Mouse (Mus musculus): ENCODE measurements around the gene Lsr. TPM values are rescaled to one million over a fixed set of nuclear protein-coding genes. Genes with fewer than 3 reads are reported as not detected.

Gene Lsr
- polyA plus RNA-seq, 1 experiment from 2014 or later: 21.7 TPM

GRCm38 (mm10) chr7:30909773-30910172 lies 63.5 kb downstream of the Lsr start:
- peaks cover 11% of the 10 kb centered on the region for H3K4me1 ChIP-seq
- no peak overlapping the region for H3K27ac ChIP-seq
- H3K9me3 ChIP-seq: no peaks in the 10 kb centered on the region
- no peak overlapping the region for H3K9ac ChIP-seq
- H3K4me3 ChIP-seq: no peak overlapping the region
- WGBS: 81% methylated on average over 6 of the region's 6 CpGs
- peaks cover 4% of the 10 kb centered on the region for H3K27me3 ChIP-seq (replicated peaks)
- no peak for ATAC-seq (replicated peaks)
- no peaks in the 10 kb centered on the region for H3K36me3 ChIP-seq (replicated peaks)
- H3K4me2 ChIP-seq: no peak overlapping the region

GRCm38 (mm10) chr7:30908992-30909431 lies 64.3 kb downstream of the Lsr start:
- H3K27ac ChIP-seq: no peak overlapping the region
- WGBS: 24% methylated on average over 16 of the region's 17 CpGs
- H3K4me3 ChIP-seq: peak overlapping the region; percentile 27
- H3K4me1 ChIP-seq: peaks cover 11% of the 10 kb centered on the region
- H3K9ac ChIP-seq: no peak overlapping the region
- no peaks in the 10 kb centered on the region for H3K36me3 ChIP-seq (replicated peaks)
- peaks cover 4% of the 10 kb centered on the region for H3K27me3 ChIP-seq (replicated peaks)
- peak overlapping the region; percentile 61 for H3K4me2 ChIP-seq
- H3K9me3 ChIP-seq: no peaks in the 10 kb centered on the region
- ATAC-seq (replicated peaks): peak; percentile 11; the same call in 1 of the 2 replicates

- Histone ChIP-seq H3K9me3 (no peaks in the 10 kb centered on the region), H3K36me3 (replicated peaks) (no peaks in the 10 kb centered on the region), H3K27me3 (replicated peaks) (peaks cover 4% of the 10 kb centered on the region), H3K9ac (peak overlapping the region; percentile 32), H3K27ac (no peak overlapping the region), H3K4me1 (peaks cover 11% of the 10 kb centered on the region), H3K4me2 (peak overlapping the region; percentile 61), H3K4me3 (peak overlapping the region; percentile 27)
- 2% methylated on average over 24 of the region's 26 CpGs for WGBS
- peak; percentile 45 for ATAC-seq (replicated peaks)
Measured at GRCm38 (mm10) chr7:30908277-30908991, 64.8 kb downstream of the Lsr start.

Other genes with a start within 250 kb of the Lsr start
- 242 and 252 TPM in 2 replicates for gene Tmem147, start 243.9 kb downstream of the Lsr start, polyA plus RNA-seq (2015; fragmentation: Nextera tagmentation; extraction: Ambion mirVana)
- 0.72 and 1.6 TPM in 2 replicates for gene Gapdhs, start 229.8 kb downstream of the Lsr start, polyA plus RNA-seq (2015; fragmentation: Nextera tagmentation; extraction: Ambion mirVana)
- 2.4 and 3.0 TPM in 2 replicates for gene Sbsn, start 222.0 kb downstream of the Lsr start, polyA plus RNA-seq (2015; fragmentation: Nextera tagmentation; extraction: Ambion mirVana)
- 1.2 and 3.4 TPM in 2 replicates for gene Dmkn, start 209.7 kb downstream of the Lsr start, polyA plus RNA-seq (2015; fragmentation: Nextera tagmentation; extraction: Ambion mirVana)
- 4.4 TPM in 1 of 2 replicates, not detected in the other for gene Krtdap, start 185.6 kb downstream of the Lsr start, polyA plus RNA-seq (2015; fragmentation: Nextera tagmentation; extraction: Ambion mirVana)
- not detected in 2 replicates for gene Ffar2, start 149.7 kb downstream of the Lsr start, polyA plus RNA-seq (2015; fragmentation: Nextera tagmentation; extraction: Ambion mirVana)
- gene Ffar3, start 117.3 kb downstream of the Lsr start, polyA plus RNA-seq (2015; fragmentation: Nextera tagmentation; extraction: Ambion mirVana): not detected in 2 replicates
- not detected in 2 replicates for gene Ffar1, start 111.9 kb downstream of the Lsr start, polyA plus RNA-seq (2015; fragmentation: Nextera tagmentation; extraction: Ambion mirVana)
- gene Cd22, start 93.1 kb downstream of the Lsr start, polyA plus RNA-seq (2015; fragmentation: Nextera tagmentation; extraction: Ambion mirVana): not detected in 2 replicates
- 2.9 and 3.4 TPM in 2 replicates for gene Mag, start 58.6 kb downstream of the Lsr start, polyA plus RNA-seq (2015; fragmentation: Nextera tagmentation; extraction: Ambion mirVana)
- 0.49 TPM in 1 of 2 replicates, not detected in the other for gene Hamp2, start 48.8 kb downstream of the Lsr start, polyA plus RNA-seq (2015; fragmentation: Nextera tagmentation; extraction: Ambion mirVana)
- not detected in 2 replicates for gene Hamp, start 29.4 kb downstream of the Lsr start, polyA plus RNA-seq (2015; fragmentation: Nextera tagmentation; extraction: Ambion mirVana)
- gene Usf2, start 16.7 kb downstream of the Lsr start, polyA plus RNA-seq (2015; fragmentation: Nextera tagmentation; extraction: Ambion mirVana): 32.3 and 32.6 TPM in 2 replicates
- 0.23 and 0.68 TPM in 2 replicates for gene Fam187b, start 326 bp upstream of the Lsr start, polyA plus RNA-seq (2015; fragmentation: Nextera tagmentation; extraction: Ambion mirVana)
- 24.8 and 26.8 TPM in 2 replicates for gene Fxyd5, start 69.0 kb upstream of the Lsr start, polyA plus RNA-seq (2015; fragmentation: Nextera tagmentation; extraction: Ambion mirVana)
- 174 and 186 TPM in 2 replicates for gene Fxyd7, start 78.0 kb upstream of the Lsr start, polyA plus RNA-seq (2015; fragmentation: Nextera tagmentation; extraction: Ambion mirVana)
- gene Fxyd1, start 83.7 kb upstream of the Lsr start, polyA plus RNA-seq (2015; fragmentation: Nextera tagmentation; extraction: Ambion mirVana): 13.2 and 15.5 TPM in 2 replicates
- 0.19 and 0.22 TPM in 2 replicates for gene Lgi4, start 85.9 kb upstream of the Lsr start, polyA plus RNA-seq (2015; fragmentation: Nextera tagmentation; extraction: Ambion mirVana)
- not detected in 2 replicates for gene Fxyd3, start 103.2 kb upstream of the Lsr start, polyA plus RNA-seq (2015; fragmentation: Nextera tagmentation; extraction: Ambion mirVana)
- 0.47 and 0.80 TPM in 2 replicates for gene Hpn, start 141.8 kb upstream of the Lsr start, polyA plus RNA-seq (2015; fragmentation: Nextera tagmentation; extraction: Ambion mirVana)
- 9.2 and 9.9 TPM in 2 replicates for gene Scn1b, start 153.5 kb upstream of the Lsr start, polyA plus RNA-seq (2015; fragmentation: Nextera tagmentation; extraction: Ambion mirVana)
- gene Gramd1a, start 182.4 kb upstream of the Lsr start, polyA plus RNA-seq (2015; fragmentation: Nextera tagmentation; extraction: Ambion mirVana): 262 and 274 TPM in 2 replicates